Mouse (Mus musculus): ENCODE measurements at regions not wholly inside any gene's neighbourhood (a gene's known extent, or its start where the extent isn't known, plus 50 kb on each side); places are given as distances from the start of the nearest gene placed in this dataset.

GRCm38 (mm10) chr1:137282457-137282856 lies 322.2 kb upstream of the Nr5a2 start:
- no peak for TF ChIP-seq EP300 (IDR thresholded peaks at IDR 0.05; ENCODE audit: low read depth)
- no peak for TF ChIP-seq CTCF (IDR thresholded peaks at IDR 0.05; ENCODE audit: low read depth)
